Mouse (Mus musculus) neural tube, embryonic 12.5 days (tissue): ENCODE data around the gene Zkscan16. TPM values are rescaled to one million over a fixed set of nuclear protein-coding genes. Genes with fewer than 3 reads are reported as not detected.

Experiments used
- ATAC-seq: fragments of 200-750 bp; cut with Nextera tagmentation; 2 replicates; pipeline ENCODE4 v1.8.0; 2017; ENCODE audit warnings: low read depth, mild to moderate bottlenecking, moderate TSS enrichment, moderate library complexity; ENCODE audit not compliant: low FRiP score
- H3K27ac ChIP-seq: fragments of 300-500 bp; sonication (generic); 2 replicates; pipeline ENCODE4 v1.5.1; 2016
- H3K27me3 ChIP-seq: fragments of 300-500 bp; sonication (generic); replicated peaks from 2 replicates; pipeline ENCODE4 v1.6.1; 2016; ENCODE audit warnings: mild to moderate bottlenecking
- H3K36me3 ChIP-seq: fragments of 300-500 bp; sonication (generic); 2 replicates; pipeline ENCODE4 v1.6.1; 2016; ENCODE audit warnings: mild to moderate bottlenecking
- H3K4me1 ChIP-seq: fragments of 300-500 bp; sonication (generic); 2 replicates; pipeline ENCODE4 v1.6.1; 2016
- H3K4me2 ChIP-seq: fragments of 300-500 bp; sonication (generic); replicated peaks from 2 replicates; pipeline ENCODE4 v1.6.1; 2016; ENCODE audit warnings: mild to moderate bottlenecking
- H3K4me3 ChIP-seq: fragments of 300-500 bp; sonication (generic); 2 replicates; pipeline ENCODE4 v1.5.1; 2016
- H3K9ac ChIP-seq: fragments of 300-500 bp; sonication (generic); 2 replicates; pipeline ENCODE4 v1.6.1; 2016; ENCODE audit warnings: mild to moderate bottlenecking
- H3K9me3 ChIP-seq: fragments of 300-500 bp; sonication (generic); 2 replicates; pipeline ENCODE4 v1.6.1; 2016; ENCODE audit warnings: mild to moderate bottlenecking
- whole genome bisulfite sequencing: fragments of 180-500 bp; shearing (Covaris S2); methylation state at CpG from one replicate; pipeline ENCODE4 v1.1.7; 2016; 5-methylcytosine and 5-hydroxymethylcytosine counted together
- polyA plus RNA-seq: library from polyadenylated mRNA; unstranded; fragments of >200 nt; fragmentation: Nextera tagmentation; extraction: Ambion mirVana; gene quantifications from 2 replicates; pipeline ENCODE4 v1.2.1, GENCODE M21; 2016

The Zkscan16 gene
- 0.50 and 1.2 TPM in 2 replicates for polyA plus RNA-seq

DNA sequence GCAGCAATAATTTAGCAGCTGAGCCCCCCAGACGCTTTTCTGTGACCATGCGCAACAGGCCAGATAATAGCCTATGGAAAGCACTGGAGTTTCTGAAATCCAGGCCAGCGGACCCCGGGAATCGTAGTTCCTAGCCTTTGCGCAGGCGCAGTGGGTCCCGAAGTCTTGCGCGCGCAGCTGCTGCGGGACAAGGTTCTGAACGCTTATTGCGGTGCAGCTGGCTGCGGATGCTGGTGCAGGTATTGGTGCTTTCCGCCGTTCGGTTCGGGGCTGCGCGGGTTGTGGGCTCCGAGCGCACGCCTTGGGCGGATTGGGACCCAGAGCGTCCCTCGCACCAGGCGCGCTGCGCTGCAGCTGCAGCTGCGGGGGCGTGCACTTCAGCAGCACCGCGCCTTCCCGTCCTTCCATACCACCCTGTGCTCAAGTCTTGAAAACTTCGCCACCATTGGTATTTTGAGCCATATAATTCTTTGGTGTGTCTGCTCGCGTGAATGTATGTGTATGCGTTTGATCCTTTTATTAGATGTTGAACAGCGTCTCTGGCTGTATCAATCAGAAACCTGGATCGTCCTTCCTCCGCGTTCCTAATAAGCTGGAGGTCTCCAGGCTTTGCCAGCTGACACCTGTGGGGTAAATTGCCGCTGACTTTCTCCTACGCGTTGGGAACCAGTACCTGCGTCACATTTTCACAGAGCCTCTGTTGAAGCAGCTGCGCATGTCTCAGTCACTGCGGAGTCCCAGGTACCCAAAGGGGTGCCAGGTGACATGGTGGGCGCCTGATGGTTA is at the start of gene Zkscan16:
Gene Zkscan16, plus strand, starts transcription at position 209 of the 786 bp plus-strand sequence.
- Histone ChIP-seq H3K9ac (peak within 1 kb of the TSS; percentile 67), H3K4me1 (peaks cover 8% of the 10 kb centered on the region; the same call in 1 of the 2 replicates), H3K36me3 (no peaks in the 10 kb centered on the region), H3K4me2 (peak within 1 kb of the TSS; percentile 67), H3K27me3 (peaks cover 7% of the 10 kb centered on the region), H3K27ac (no peak within 1 kb of the TSS), H3K9me3 (no peaks in the 10 kb centered on the region), H3K4me3 (peak within 1 kb of the TSS; percentile 66)
- ATAC-seq: peak; percentile 87
- WGBS: 1% methylated on average over 50 of the region's 50 CpGs

DNA sequence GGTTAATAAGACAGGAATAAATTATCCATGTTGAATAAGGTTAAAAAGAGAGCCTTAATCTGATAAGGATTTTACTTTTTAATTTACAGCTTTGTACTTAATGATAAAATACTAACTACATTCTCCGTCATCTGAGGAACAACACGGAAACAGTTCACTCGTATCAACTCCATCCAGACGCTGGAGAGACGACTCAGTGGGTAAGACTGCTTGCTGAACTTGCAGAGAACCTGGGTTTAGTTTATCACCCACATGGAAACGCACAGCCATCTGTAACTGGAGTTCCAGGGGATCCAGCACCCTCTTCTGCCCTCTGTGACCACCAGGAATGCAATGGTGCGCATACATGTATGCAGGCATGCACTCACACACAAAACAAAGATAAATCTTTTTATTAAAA is 49.0 kb upstream of the Zkscan16 start:
- Histone ChIP-seq H3K36me3 (no peaks in the 10 kb centered on the region), H3K4me1 (no peaks in the 10 kb centered on the region), H3K4me3 (no peak overlapping the region), H3K9ac (no peak overlapping the region), H3K4me2 (no peak overlapping the region), H3K27ac (no peak overlapping the region), H3K27me3 (no peaks in the 10 kb centered on the region), H3K9me3 (no peaks in the 10 kb centered on the region)
- ATAC-seq: no peak
- 92% methylated on average over 7 of the region's 7 CpGs for WGBS

DNA sequence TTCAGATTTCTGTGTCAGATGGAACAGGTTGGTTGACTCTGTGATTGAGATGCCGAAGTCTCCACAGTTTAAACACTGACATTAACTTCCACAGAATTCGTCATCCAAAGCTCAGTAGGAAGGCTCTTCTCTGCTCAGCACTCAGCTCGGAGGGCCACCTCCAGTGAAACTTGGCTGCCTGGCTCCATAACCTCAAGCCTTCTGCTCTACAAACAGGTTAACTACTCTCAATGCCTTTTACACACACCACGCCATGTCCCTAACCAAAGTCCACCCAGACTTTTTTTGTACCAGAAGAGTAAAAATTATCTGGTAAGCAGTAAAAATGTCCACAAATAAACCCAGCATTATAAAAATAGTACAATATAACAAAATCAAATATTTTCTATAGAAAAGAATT is 46.0 kb upstream of the Zkscan16 start:
- ATAC-seq: no peak
- no peaks in the 10 kb centered on the region for H3K27me3 ChIP-seq
- no peak overlapping the region for H3K9ac ChIP-seq
- H3K27ac ChIP-seq: no peak overlapping the region
- no peaks in the 10 kb centered on the region for H3K9me3 ChIP-seq
- 72% methylated on average over 4 of the region's 4 CpGs for WGBS
- H3K4me3 ChIP-seq: no peak overlapping the region
- no peaks in the 10 kb centered on the region for H3K36me3 ChIP-seq
- no peaks in the 10 kb centered on the region for H3K4me1 ChIP-seq
- no peak overlapping the region for H3K4me2 ChIP-seq

GRCm38 (mm10) chr4:58898318-58898717 is 45.1 kb upstream of the Zkscan16 start:
- no peak overlapping the region for H3K9ac ChIP-seq
- H3K4me1 ChIP-seq: no peaks in the 10 kb centered on the region

DNA sequence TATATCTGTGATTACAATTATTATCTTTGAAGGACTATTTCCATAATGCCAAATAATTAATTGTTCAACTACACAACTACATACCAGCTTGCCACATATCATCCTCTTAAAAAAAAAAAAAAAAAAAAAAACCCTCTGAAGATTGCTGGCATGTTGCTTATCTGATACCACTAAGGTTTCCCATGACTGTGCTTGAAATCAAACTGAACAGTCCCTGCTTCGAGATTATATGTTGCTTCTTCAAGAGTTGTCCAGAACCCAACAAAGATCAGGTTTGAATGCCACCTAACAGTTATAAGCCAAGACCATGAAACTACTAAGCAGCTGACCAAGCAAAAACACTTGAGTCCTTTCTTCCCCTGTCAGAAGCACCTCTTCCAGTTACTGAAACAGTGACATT is 36.0 kb upstream of the Zkscan16 start:
- no peak for ATAC-seq
- no peaks in the 10 kb centered on the region for H3K9me3 ChIP-seq

More at GRCm38 (mm10) chr4:58898318-58898717, 45.1 kb upstream of the Zkscan16 start:
- Histone ChIP-seq H3K4me3 (no peak overlapping the region), H3K27me3 (no peaks in the 10 kb centered on the region), H3K36me3 (no peaks in the 10 kb centered on the region), H3K9me3 (no peaks in the 10 kb centered on the region), H3K27ac (no peak overlapping the region), H3K4me2 (no peak overlapping the region)
- ATAC-seq: no peak

DNA sequence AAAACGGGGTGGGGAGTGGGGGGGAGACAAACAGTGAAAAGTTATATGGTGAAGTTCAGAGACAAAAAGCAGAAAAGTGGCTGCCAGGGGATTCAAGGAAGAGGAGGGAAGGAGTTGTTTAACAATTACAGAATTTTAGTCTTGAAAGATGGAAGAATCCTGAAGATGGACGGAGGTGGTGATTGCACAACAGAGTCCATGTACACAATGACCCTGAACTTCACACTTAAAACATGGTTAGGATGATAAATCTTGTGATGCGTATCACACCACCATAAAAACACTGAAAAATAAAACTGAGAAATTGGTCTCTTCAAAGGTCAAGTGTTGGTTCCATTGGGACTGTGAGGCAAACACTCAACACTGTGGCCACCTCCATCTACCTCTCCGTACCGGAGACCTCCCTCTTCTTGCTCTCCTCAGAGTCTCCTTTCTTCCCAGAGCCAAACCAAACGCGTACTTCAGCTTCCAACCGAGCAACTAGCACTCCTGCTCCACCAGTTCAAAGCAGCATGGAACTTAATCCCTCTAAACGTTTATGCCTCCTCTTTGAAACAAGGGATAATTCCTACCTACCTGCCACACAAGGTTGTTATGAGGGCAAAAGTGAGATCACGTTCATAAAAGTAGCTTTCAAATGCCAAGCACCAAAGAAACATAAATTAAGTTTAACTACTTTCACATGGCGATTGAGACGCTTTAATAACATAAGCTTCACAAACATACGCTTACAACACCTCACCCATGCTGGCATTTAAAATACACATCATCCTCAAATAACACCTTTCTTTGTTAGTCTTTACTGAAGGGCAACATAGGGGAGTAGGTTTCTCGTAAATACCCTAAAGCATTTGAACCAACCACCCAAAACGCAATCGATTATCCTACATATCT is 33.0 kb upstream of the Zkscan16 start:
- Histone ChIP-seq H3K4me2 (peak overlapping the region; percentile 74), H3K27me3 (no peaks in the 10 kb centered on the region), H3K9me3 (no peaks in the 10 kb centered on the region), H3K9ac (peak overlapping the region; percentile 97), H3K4me1 (peaks cover 10% of the 10 kb centered on the region), H3K27ac (peak overlapping the region; percentile 93; the same call in 1 of the 2 replicates), H3K36me3 (no peaks in the 10 kb centered on the region), H3K4me3 (peak overlapping the region; percentile 90)
- no peak for ATAC-seq
- WGBS: 38% methylated on average over 16 of the region's 16 CpGs

More for the DNA sequence above, 36.0 kb upstream of the Zkscan16 start:
- no peak overlapping the region for H3K9ac ChIP-seq
- no peak overlapping the region for H3K4me2 ChIP-seq
- H3K27ac ChIP-seq: no peak overlapping the region
- peaks cover 10% of the 10 kb centered on the region for H3K4me1 ChIP-seq
- no peaks in the 10 kb centered on the region for H3K36me3 ChIP-seq
- H3K27me3 ChIP-seq: no peaks in the 10 kb centered on the region
- H3K4me3 ChIP-seq: no peak overlapping the region
- 92% methylated on average over 1 of the region's 1 CpGs for WGBS

- H3K4me3 ChIP-seq: peak overlapping the region; percentile 90
- peak; percentile 72 for ATAC-seq
- H3K4me1 ChIP-seq: peaks cover 10% of the 10 kb centered on the region
- H3K27me3 ChIP-seq: no peaks in the 10 kb centered on the region
- peak overlapping the region; percentile 93 for H3K27ac ChIP-seq
- H3K9me3 ChIP-seq: no peaks in the 10 kb centered on the region
- H3K4me2 ChIP-seq: peak overlapping the region; percentile 74
- H3K36me3 ChIP-seq: no peaks in the 10 kb centered on the region
- WGBS: under 1% methylated on average over 56 of the region's 56 CpGs
- H3K9ac ChIP-seq: peak overlapping the region; percentile 97
These were observed 32.2 kb upstream of the Zkscan16 start for GRCm38 (mm10) chr4:58911069-58911830.

DNA sequence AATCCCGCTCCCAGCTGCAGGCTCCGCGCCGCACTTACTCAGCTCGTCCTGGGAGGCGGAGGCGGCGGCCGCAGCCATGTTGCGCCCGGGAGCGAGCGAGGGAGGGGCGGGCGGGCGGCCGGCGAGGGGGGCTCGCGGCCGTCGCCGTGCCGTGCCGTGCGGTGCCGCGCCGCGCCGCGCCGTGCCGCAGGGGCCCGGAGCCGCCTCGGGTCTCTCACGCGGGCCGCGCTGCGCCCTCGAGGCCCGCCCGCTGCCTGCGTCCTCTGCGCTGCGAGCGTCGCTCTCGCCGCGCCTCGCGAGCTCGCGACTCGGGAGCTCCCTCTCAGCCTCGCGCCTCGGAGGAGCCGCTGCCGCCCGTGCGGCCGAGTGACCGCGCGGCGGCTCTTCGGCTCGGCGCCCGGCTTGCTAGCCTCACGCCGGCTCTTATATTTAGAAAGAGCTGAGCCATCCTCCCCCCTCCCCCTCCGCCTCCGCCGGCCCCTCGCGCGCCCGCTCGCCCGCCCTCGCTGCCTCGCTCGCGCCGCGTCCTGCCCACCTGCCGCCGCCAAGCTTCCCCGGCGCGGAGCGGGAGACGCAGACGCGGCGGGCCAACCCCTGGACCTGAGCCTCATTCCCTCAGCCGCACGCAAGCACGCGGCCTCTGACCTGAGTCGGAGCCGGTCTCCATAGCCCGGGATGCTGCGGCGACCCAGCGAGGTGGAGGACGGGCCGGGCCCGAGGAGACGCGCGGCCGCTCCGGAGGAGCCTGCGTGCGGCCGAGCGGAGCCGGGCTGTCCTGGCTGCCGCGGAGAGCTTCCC is 31.4 kb upstream of the Zkscan16 start:
- H3K27ac ChIP-seq: peak overlapping the region; percentile 93
- peak overlapping the region; percentile 97 for H3K9ac ChIP-seq
- under 1% methylated on average over 107 of the region's 126 CpGs for WGBS
- H3K9me3 ChIP-seq: no peaks in the 10 kb centered on the region
- peak overlapping the region; percentile 74 for H3K4me2 ChIP-seq
- H3K4me3 ChIP-seq: peak overlapping the region; percentile 90
- H3K4me1 ChIP-seq: peaks cover 10% of the 10 kb centered on the region
- peak; percentile 83 for ATAC-seq
- no peaks in the 10 kb centered on the region for H3K36me3 ChIP-seq
- no peaks in the 10 kb centered on the region for H3K27me3 ChIP-seq

- 3% methylated on average over 43 of the region's 43 CpGs for whole genome bisulfite sequencing
- ATAC-seq: peak; percentile 68
These were observed 30.6 kb upstream of the Zkscan16 start, which contains the start of gene Ecpas for GRCm38 (mm10) chr4:58912629-58913335. Ecpas (minus strand) TSS chr4:58912749.

DNA sequence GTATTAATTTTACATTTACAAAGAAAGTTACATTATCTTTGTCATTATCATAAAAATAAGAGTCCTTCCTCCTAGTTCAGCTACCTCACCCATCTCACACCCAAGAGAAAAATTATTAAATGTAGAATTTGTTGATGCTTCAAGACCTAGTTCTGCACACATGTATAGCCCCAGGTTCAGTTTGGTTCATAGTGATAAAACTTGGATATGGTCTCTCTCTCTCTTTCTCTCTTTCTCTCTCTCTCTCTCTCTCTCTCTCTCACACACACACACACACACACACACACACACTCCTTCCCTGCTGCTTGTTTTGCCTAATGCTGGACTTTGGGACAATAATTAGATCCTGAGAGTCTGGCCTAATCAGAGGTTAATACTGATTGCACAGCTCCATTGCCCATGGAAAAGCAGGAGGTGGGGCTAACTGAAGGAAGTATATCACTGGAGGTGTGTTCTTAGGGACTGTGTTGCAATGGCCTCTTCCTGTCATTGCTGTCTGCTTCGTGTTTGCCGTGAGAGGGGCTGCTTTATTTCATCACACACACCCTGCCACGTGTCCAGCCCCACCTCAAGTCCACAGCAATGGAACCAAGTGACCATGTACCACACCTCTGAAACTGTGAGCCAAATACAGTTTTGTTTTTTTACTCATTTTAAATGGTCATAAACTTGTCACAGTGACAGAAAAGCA is 29.9 kb upstream of the Zkscan16 start:
- Histone ChIP-seq H3K9ac (no peak overlapping the region), H3K4me1 (peaks cover 10% of the 10 kb centered on the region), H3K9me3 (no peaks in the 10 kb centered on the region), H3K27ac (no peak overlapping the region), H3K4me2 (peak overlapping the region; percentile 74), H3K4me3 (no peak overlapping the region), H3K27me3 (no peaks in the 10 kb centered on the region), H3K36me3 (no peaks in the 10 kb centered on the region)
- ATAC-seq: no peak
- 40% methylated on average over 3 of the region's 3 CpGs for WGBS

More at GRCm38 (mm10) chr4:58912629-58913335, 30.6 kb upstream of the Zkscan16 start, which contains the start of gene Ecpas:
- H3K4me3 ChIP-seq: peak within 1 kb of the TSS; percentile 90
- no peaks in the 10 kb centered on the region for H3K36me3 ChIP-seq
- peak within 1 kb of the TSS; percentile 93 for H3K27ac ChIP-seq
- H3K9me3 ChIP-seq: no peaks in the 10 kb centered on the region
- peaks cover 10% of the 10 kb centered on the region for H3K4me1 ChIP-seq
- H3K9ac ChIP-seq: peak within 1 kb of the TSS; percentile 97
- H3K4me2 ChIP-seq: peak within 1 kb of the TSS; percentile 74
- no peaks in the 10 kb centered on the region for H3K27me3 ChIP-seq
